Mouse (Mus musculus) adrenal gland, postnatal 25 days (tissue): ENCODE measurements around the gene Eml3. TPM values are rescaled to one million over a fixed set of nuclear protein-coding genes. Genes with fewer than 3 reads are reported as not detected.
"Not testable (repeated sequence)": the region's sequence is repeated elsewhere in the genome, so short reads cannot be mapped to it uniquely, and the experiment has no call there.

Experiments used
- DNase-seq: peaks from one replicate; pipeline ENCODE4 v3.0.0; 2021; ENCODE audit warnings: mixed read lengths
- long read RNA-seq: library from polyadenylated mRNA; stranded (forward); transcript quantifications from one replicate; pipeline ENCODE4 v2.0.0, GENCODE M21; 2021
- total RNA-seq: library from RNA; stranded (reverse); gene quantifications from 2 replicates; pipeline ENCODE4 v1.2.3, GENCODE M21; 2021

The Eml3 gene
- total RNA-seq, result 57.2 and 67.5 TPM in 2 replicates
- long read RNA-seq, transcript Eml3-202 (22 exons, 2,978 nt), result minor isoform, 19 of 82 reads
- long read RNA-seq, transcript Eml3-201 (22 exons, 3,322 nt), result major isoform, 26 of 82 reads
- long read RNA-seq, partial matches to known transcripts, result 24 of 82 reads
- long read RNA-seq, other reads (novel, unspliced or antisense), result 13 of 82 reads

- DNase-seq, result peak; percentile 90
Measured at GRCm38 (mm10) chr19:8929224-8930088, at the start of gene Eml3, which contains the start of gene Rom1. Gene Eml3, plus strand, starts transcription at chr19:8929552. Gene Rom1, minus strand, starts transcription at chr19:8929356.

DNA sequence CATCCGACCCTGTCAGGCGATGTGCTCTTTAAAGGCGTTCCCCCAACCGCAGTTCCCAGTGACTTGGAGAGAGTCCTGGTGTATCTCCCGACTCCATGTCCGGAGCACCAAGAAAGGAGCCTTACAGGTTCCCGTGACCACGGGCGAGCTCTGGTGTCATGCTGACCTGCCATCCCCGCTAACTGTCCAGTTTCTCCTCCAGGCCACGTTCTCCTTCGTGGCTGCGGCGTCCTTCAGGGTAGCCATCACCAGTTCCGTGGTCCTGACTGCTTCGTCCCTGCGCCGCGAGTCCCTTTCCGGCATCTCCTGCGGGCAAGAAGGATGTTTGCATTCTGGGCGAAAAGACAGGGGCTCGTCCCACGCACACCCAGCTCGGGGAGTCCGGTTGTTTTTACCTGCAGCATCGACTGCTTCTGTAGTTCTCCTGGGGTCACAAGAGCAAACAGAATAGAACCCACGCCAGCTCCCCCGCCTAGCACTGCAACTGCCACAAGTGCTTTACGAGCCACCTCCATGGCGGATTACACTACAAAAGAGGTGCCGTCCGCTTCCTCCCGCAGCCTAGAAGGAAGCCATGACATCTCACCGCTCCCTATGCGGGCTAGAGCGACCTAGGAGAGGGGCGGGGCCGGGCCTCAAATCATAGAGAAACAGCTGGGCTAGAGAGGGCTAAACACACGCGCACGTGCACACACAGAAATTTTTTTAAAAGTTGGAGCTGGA lies 48.9 kb upstream of the Eml3 start, which contains the start of gene Uqcc3:
Uqcc3 (minus strand) TSS at position 613 of the 723 bp plus-strand sequence.
- DNase-seq, result peak; percentile 88

DNA sequence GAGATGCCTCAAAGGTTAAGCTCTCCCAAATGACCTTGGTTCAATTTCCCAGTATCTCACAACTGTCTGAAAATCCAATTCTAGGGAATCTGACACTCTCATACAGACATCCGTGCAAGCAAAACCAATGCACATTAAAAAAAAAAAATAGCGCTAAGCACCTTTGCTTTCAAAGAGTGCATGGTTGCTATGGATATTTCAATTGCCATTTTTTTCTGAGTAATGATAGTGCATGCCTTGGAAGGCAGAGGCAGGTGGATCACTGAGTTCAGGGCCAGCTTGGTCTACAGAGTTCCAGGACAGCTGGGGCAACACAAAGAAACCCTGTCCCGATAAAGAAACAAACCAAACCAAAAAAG lies 48.3 kb upstream of the Eml3 start:
- no peak for DNase-seq

GRCm38 (mm10) chr19:8883616-8884015 lies 45.7 kb upstream of the Eml3 start, which contains the start of the genes Lbhd1 and Gm49403:
Gene Lbhd1, plus strand, starts transcription at chr19:8883732.
Gene Gm49403, plus strand, starts transcription at chr19:8883930.
- no peak for DNase-seq

GRCm38 (mm10) chr19:8886916-8887584 lies 42.3 kb upstream of the Eml3 start:
- no peak for DNase-seq

DNA sequence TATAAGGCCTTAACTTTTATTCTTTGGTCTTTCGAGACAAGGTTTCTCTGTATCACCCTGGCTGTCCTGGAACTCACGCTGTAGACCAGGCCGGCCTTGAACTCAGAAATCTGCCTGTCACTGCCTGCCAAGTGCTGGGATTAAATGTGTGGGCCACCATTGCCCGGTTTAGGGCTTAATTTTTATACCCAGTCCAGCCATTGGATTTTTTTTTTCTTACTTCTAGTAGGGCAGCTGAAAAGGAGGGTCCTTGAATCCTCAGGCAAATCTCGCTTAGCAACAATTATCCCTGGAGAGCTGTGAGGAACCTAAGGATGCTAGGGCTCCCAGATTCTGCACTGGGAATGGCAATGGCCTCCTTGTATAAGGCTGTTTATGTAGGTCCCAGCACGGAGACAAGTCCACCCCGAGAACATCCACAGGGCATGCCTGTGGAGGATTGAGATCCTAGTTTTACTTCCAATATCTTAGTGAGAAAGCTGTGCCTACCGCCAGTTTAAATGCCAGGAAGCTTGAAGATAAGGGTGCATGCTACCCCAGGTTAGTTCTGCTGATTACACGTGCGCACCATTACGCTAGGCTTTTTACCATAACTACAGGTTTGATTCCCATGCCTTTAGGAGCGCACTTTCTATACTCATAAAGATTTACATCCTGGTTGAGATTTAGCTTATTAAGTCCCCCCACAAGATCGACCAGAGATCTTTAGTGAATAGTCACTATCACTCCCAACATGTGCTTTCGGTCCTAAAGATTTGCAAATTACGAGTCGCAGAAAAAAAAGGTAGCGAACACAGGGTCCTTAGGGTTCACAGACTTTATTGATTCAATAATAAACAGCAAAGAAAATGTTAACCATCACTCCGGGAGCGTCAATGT lies 41.5 kb upstream of the Eml3 start:
- DNase-seq, result no peak

DNA sequence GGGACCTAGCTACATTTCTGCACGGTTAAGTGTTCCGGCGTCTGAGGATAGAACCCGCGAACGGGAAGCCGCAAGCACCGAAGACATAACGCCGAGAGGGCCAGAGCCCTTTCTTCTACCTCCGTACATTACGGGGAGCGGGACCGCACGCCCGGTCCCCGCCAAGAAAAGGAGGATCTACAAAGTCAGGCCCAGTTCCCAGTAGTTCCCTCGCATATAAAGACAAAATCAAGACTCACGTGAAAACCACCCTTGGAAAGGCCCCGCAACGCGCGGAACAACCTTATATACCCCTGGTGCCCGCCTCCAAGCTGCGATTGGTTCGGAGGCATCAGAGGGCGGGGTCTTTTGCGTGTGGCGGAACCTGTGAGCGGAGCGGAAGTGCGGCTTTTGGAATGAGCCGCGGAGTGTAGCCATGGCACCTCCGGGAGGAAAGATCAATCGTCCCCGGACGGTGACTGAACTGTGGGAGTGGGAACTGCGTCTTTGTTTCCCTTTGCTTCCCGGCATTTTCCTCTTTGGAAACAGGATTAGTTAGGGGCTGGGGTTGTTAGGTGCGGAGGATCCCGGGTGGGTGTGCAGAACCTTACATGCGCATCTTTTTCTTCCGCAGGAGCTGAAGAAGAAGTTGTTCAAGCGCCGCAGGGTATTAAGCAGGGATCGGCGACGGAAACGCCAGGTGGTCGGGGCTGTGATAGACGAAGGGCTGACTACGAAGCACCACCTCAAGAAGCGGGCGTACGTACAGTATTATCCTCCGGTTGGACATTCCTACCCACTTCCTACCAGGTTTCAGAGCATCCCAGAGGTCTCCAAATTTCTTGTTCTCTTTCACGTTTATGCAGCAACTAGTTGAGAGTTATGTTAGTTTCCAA lies 40.6 kb upstream of the Eml3 start, which contains the start of the genes 1810009A15Rik and Gm49416:
1810009A15Rik (plus strand) TSS at position 343 of the 875 bp plus-strand sequence.
Gm49416 (plus strand) TSS at position 416 of the 875 bp plus-strand sequence.
- peak; percentile 93 for DNase-seq

- DNase-seq, result peak; percentile 85
Measured at GRCm38 (mm10) chr19:8892829-8893766, 36.3 kb upstream of the Eml3 start, which contains the start of gene Ints5. Gene Ints5, plus strand, starts transcription at chr19:8893005.

- no peak for DNase-seq
Measured at GRCm38 (mm10) chr19:8895397-8895960, 33.9 kb upstream of the Eml3 start.

DNA sequence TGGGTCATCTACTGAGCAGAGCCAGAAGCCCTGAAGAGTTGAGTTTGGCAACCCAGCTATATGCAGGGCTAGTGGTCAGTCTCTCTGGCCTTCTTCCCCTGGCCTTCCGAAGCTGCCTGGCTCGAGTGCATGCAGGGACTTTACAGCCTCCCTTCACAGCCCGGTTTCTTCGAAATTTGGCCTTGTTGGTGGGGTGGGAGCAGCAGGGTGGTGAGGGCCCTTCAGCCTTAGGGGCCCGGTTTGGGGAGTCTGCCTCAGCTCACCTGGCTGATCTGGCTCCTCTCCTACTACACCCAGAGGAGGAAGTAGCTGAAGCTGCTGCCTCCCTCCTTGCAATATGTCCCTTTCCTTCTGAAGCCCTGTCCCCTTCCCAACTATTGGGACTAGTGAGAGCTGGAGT lies 33.1 kb upstream of the Eml3 start:
- DNase-seq, result not testable (repeated sequence)

DNA sequence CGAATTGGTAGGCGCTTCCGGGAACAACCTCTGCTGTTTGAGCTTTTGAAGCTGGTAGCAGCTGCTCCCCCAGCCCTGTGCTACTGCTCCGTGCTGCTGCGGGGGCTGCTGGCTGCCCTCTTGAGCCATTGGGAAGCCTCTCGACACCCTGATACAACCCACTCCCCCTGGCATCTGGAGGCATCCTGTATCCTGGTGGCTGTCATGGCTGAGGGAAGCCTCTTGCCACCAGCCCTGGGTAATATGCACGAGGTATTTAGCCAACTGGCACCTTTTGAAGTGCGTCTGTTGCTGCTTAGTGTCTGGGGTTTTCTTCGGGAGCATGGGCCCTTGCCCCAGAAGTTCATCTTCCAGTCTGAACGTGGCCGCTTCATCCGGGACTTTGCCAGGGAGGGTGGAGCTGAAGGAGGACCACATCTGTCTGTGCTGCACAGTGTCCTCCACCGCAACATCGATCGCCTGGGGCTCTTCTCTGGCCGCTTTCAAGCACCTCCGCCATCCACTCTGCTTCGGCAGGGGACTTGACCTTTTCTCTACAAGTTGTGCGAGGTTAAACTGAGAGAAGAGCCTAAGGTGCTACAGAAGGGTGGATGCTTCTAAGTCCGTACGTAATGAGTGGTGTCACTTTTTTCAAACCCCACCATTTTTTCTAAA lies 32.0 kb upstream of the Eml3 start:
- peak; percentile 60 for DNase-seq

GRCm38 (mm10) chr19:8897865-8898495 lies 31.4 kb upstream of the Eml3 start, which contains the start of gene Ganab:
Gene Ganab, plus strand, starts transcription at chr19:8898071.
- peak; percentile 94 for DNase-seq

- no peak for DNase-seq
Measured at GRCm38 (mm10) chr19:8898576-8898975, 30.8 kb upstream of the Eml3 start.

DNA sequence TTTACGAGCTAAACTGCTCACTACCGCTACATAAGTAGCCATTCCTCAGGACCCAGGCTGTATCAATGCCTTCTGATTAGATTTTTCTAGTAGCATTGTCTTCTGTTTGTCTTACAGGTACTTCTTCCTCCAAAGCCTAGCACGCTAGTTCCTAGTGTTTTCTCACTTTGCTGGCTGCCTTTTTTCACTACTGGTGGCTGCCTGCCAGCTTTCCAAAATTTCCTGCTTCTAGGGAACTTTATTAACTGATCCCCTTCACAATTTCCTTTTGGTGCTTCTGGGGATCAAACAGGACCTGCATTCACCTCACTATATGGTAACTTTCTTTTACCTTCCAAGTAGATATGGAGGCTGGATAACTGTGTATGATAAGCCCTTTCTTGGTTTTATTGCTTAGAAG lies 30.3 kb upstream of the Eml3 start:
- no peak for DNase-seq

DNA sequence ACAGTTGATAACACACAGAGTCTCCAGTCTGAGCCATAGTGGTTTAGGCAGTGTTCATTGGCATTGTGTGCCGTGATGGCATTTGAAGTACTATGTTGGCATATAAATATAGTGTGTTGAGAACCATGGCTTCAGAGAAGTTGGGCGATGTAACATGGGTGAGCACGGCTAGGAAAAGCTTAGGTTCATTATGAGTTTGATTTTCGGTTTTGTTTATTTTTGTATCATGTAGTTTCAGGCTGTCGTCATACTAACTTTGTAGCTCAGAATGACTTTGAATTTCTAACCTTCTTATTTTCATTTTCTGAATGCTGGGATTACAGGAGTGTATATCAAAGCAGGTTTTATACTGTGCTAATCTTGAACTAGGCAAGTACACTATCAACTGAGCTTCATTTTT lies 25.9 kb upstream of the Eml3 start:
- no peak for DNase-seq

GRCm38 (mm10) chr19:8908531-8908930 lies 20.8 kb upstream of the Eml3 start:
- no peak for DNase-seq

DNA sequence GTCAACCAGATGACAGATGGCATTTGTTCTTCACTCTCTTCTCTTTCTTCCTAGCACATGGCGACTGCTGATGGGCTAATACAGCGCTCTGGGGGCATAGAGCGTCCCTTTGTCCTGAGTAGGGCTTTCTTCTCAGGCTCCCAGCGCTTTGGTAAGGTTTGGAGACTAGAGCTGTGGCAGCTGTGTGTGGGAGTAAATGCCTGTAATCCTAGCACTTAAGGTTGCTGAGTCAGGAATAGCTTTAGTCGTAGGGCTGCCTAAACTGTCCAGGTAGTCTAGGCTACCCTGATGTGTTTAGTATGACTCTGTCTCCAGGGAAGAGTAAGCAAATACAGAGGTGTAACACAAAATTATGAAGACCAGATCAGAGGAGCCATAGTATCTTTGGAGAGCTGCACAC lies 17.5 kb upstream of the Eml3 start:
- no peak for DNase-seq
